Mouse (Mus musculus): ENCODE results near the gene Prdx2.

The Prdx2 gene

GRCm38 (mm10) chr8:84979599-84980421, 10.4 kb downstream of the Prdx2 start:
- peak; percentile 97 for DNase-seq

GRCm38 (mm10) chr8:84980622-84981358, 11.4 kb downstream of the Prdx2 start:
- DNase-seq, result peak; percentile 94

GRCm38 (mm10) chr8:84981644-84982498, 12.5 kb downstream of the Prdx2 start:
- no peak for DNase-seq

GRCm38 (mm10) chr8:84982499-84983011, 13.2 kb downstream of the Prdx2 start:
- DNase-seq, result no peak

GRCm38 (mm10) chr8:84984294-84985048, 15.1 kb downstream of the Prdx2 start:
- DNase-seq, result peak; percentile 74

- DNase-seq, result peak; percentile 65
Observed at GRCm38 (mm10) chr8:84985049-84985683, 15.8 kb downstream of the Prdx2 start.

- peak; percentile 96 for DNase-seq
Observed at GRCm38 (mm10) chr8:84985684-84986378, 16.4 kb downstream of the Prdx2 start.

- DNase-seq, result no peak
Observed at GRCm38 (mm10) chr8:84986379-84986945, 17.1 kb downstream of the Prdx2 start.

GRCm38 (mm10) chr8:84987388-84987787, 18.0 kb downstream of the Prdx2 start:
- no peak for DNase-seq

GRCm38 (mm10) chr8:84987903-84988302, 18.5 kb downstream of the Prdx2 start:
- DNase-seq, result no peak

GRCm38 (mm10) chr8:84989311-84989731, 19.9 kb downstream of the Prdx2 start:
- peak; percentile 71 for DNase-seq

GRCm38 (mm10) chr8:84989810-84990209, 20.4 kb downstream of the Prdx2 start:
- peak; percentile 97 for DNase-seq

GRCm38 (mm10) chr8:84990349-84990748, 21.0 kb downstream of the Prdx2 start, which contains the start of gene Hook2:
Gene Hook2 (plus strand): TSS chr8:84990603.
- peak; percentile 99 for DNase-seq

- DNase-seq, result peak; percentile 86
Observed at GRCm38 (mm10) chr8:84990836-84991235, 21.4 kb downstream of the Prdx2 start.

GRCm38 (mm10) chr8:84994375-84994774, 25.0 kb downstream of the Prdx2 start:
- DNase-seq, result no peak

- DNase-seq, result no peak
Observed at GRCm38 (mm10) chr8:84995680-84996079, 26.3 kb downstream of the Prdx2 start.

- no peak for DNase-seq
Observed at GRCm38 (mm10) chr8:84996978-84997377, 27.6 kb downstream of the Prdx2 start.

GRCm38 (mm10) chr8:84997649-84998295, 28.4 kb downstream of the Prdx2 start:
- DNase-seq, result peak; percentile 93

GRCm38 (mm10) chr8:85007686-85008085, 38.3 kb downstream of the Prdx2 start:
- peak; percentile 74 for DNase-seq

- DNase-seq, result no peak
Observed at GRCm38 (mm10) chr8:85011242-85011641, 41.9 kb downstream of the Prdx2 start.
